Mouse (Mus musculus) hindbrain, embryonic 14.5 days (tissue): ENCODE data around the gene Zfp518a. TPM values are rescaled to one million over a fixed set of nuclear protein-coding genes. Genes with fewer than 3 reads are reported as not detected.

Experiments
- ATAC-seq: fragments of 200-750 bp; cut with Nextera tagmentation; 2 replicates; pipeline ENCODE4 v1.8.0; 2017; ENCODE audit warnings: moderate number of reproducible peaks, mild to moderate bottlenecking, moderate TSS enrichment, moderate library complexity; ENCODE audit not compliant: low FRiP score
- DNase-seq: peaks from one replicate; pipeline ENCODE4 v3.0.0-alpha.2; 2015; ENCODE audit warnings: low spot score
- H3K27ac ChIP-seq: fragments of 300-500 bp; sonication (generic); 2 replicates; pipeline ENCODE4 v1.5.1; 2014; ENCODE audit warnings: mild to moderate bottlenecking, moderate library complexity
- H3K27me3 ChIP-seq: fragments of 300-500 bp; sonication (generic); 2 replicates; pipeline ENCODE4 v1.6.1; 2014; ENCODE audit warnings: mild to moderate bottlenecking, low read length, mixed read lengths; ENCODE audit not compliant: control insufficient read depth, insufficient read depth
- H3K36me3 ChIP-seq: fragments of 300-500 bp; sonication (generic); replicated peaks from 2 replicates; pipeline ENCODE4 v1.6.1; 2014; ENCODE audit not compliant: control insufficient read depth, insufficient read depth
- H3K4me1 ChIP-seq: fragments of 300-500 bp; sonication (generic); replicated peaks from 2 replicates; pipeline ENCODE4 v1.6.1; 2014; ENCODE audit warnings: antibody characterized with exemption, low read length, mixed read lengths; ENCODE audit not compliant: control insufficient read depth, insufficient read depth
- H3K4me2 ChIP-seq: fragments of 300-500 bp; sonication (generic); replicated peaks from 2 replicates; pipeline ENCODE4 v1.6.1; 2014; ENCODE audit warnings: mild to moderate bottlenecking, moderate library complexity
- H3K4me3 ChIP-seq: fragments of 300-500 bp; sonication (generic); replicated peaks from 2 replicates; pipeline ENCODE4 v1.5.1; 2014; ENCODE audit warnings: mild to moderate bottlenecking, low read length
- H3K9ac ChIP-seq: fragments of 300-500 bp; sonication (generic); 2 replicates; pipeline ENCODE4 v1.6.1; 2014
- H3K9me3 ChIP-seq: fragments of 300-500 bp; sonication (generic); 2 replicates; pipeline ENCODE4 v1.6.1; 2016; ENCODE audit warnings: low read length; ENCODE audit not compliant: control insufficient read depth
- WGBS: fragments of 180-500 bp; shearing (Covaris S2); extraction: QIAGEN DNeasy Blood & Tissue Kit; methylation state at CpG from one replicate; pipeline ENCODE4 v1.1.7; 2014; 5-methylcytosine and 5-hydroxymethylcytosine counted together
- polyA plus RNA-seq: library from polyadenylated mRNA; unstranded; fragments of >200 nt; fragmentation: Nextera tagmentation; extraction: Ambion mirVana; gene quantifications from 2 replicates; pipeline ENCODE4 v1.2.1, GENCODE M21; 2014

The Zfp518a gene
- polyA plus RNA-seq, 1 experiment from 2014 or later = 9.8 TPM

DNA sequence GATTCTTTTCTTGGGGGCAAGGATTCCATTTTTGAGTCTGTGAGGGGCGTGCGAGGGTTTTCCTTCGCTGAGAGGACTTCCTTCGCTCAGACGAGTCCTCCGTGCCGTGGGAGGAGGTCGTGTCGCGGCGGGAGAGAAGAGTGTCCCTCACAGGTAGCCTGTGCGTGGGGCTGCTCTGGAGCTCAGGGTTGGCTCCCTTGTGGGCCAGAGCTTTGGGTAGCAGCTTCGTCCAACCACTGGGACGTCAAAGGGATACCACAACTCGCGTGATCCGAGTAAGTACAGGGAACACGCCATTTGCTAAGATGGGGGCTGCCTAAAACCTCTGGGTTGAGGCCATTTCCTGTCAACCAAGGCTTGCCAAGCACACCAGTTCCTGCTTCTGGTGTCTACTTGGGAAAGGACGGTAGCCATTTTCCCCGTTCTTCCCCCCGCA lies 416 bp upstream of the Zfp518a start:
- peaks cover 42% of the 10 kb centered on the region for H3K27me3 ChIP-seq
- peak overlapping the region; percentile 72 for H3K9ac ChIP-seq
- 47% methylated on average over 21 of the region's 21 CpGs for WGBS
- peaks cover 11% of the 10 kb centered on the region for H3K4me1 ChIP-seq
- peak overlapping the region; percentile 62 for H3K4me2 ChIP-seq
- peak overlapping the region; percentile 91 for H3K27ac ChIP-seq
- ATAC-seq = peak; percentile 57
- H3K9me3 ChIP-seq = 0 out of 2 replicates have a peak, but pooled peaks cover 4% of the 10 kb centered on the region
- 0 out of 2 replicates have a peak, but pooled peaks cover 5% of the 10 kb centered on the region for H3K36me3 ChIP-seq
- peak overlapping the region; percentile 64 for H3K4me3 ChIP-seq
- DNase-seq = no peak

DNA sequence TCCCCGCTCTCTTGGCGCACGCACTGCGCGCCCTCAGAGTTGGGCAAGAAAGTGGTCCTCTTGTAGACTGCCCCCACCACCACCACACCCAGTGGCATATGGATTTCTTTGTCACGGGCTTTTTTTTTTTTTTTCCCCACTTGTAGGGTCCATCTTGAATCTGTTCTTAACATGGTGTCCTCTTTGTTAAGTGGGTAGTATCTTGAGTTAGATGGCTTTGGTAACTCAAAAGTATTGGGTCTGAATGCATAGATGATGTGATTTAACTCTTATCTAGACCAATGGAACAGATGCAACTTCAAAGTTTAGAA lies 843 bp downstream of the Zfp518a start:
- Histone ChIP-seq H3K36me3 (0 out of 2 replicates have a peak, but pooled peaks cover 5% of the 10 kb centered on the region), H3K27ac (peak overlapping the region; percentile 91), H3K9me3 (0 out of 2 replicates have a peak, but pooled peaks cover 4% of the 10 kb centered on the region), H3K4me1 (peaks cover 11% of the 10 kb centered on the region), H3K4me2 (peak overlapping the region; percentile 62), H3K4me3 (peak overlapping the region; percentile 64), H3K27me3 (peaks cover 31% of the 10 kb centered on the region), H3K9ac (peak overlapping the region; percentile 72)
- WGBS = 1% methylated on average over 6 of the region's 6 CpGs
- ATAC-seq = no peak
- DNase-seq = peak; percentile 28

DNA sequence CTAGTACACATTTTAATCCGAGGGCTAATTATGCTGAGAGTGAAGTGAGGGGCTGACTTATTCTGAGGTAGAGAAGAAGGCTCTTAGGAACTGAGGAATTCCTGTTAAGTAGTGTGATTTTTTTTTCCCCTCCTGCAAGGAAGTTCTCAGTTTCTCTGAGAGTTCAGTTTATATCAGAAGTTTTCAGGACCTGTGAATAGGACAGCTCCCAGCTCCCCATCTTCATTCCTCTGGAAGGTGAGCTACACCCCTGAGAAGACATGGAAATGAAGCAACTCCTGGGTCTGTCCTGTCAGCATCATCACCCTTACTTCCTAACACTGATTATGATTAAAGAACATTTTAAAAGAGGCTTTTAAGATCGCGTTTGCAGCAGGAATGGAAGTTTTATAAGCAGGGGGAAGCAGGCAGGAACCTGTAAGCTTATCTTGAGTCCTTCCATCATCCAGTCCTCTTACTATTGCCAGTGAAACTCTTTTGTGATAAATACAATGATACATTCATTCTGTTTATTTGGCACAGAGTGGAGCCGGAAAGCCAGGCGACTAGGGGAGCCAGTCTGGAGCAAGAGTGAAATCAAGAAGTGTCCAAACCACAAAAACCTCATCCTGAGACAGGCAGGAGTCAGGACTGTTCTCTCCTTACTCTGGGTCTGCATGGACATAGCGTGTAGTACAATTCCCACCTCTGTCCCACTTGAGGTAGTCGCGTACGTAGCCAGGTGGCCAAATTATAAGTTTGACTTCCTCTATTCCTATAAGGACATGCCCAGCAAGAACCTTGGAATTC lies 37.3 kb downstream of the Zfp518a start:
- no peak for DNase-seq
- H3K4me3 ChIP-seq = no peak overlapping the region
- H3K4me2 ChIP-seq = no peak overlapping the region
- H3K27me3 ChIP-seq = no peaks in the 10 kb centered on the region
- H3K9ac ChIP-seq = no peak overlapping the region
- no peak overlapping the region for H3K27ac ChIP-seq
- no peaks in the 10 kb centered on the region for H3K36me3 ChIP-seq
- no peak for ATAC-seq
- no peaks in the 10 kb centered on the region for H3K9me3 ChIP-seq
- no peaks in the 10 kb centered on the region for H3K4me1 ChIP-seq
- WGBS = 69% methylated on average over 9 of the region's 9 CpGs

DNA sequence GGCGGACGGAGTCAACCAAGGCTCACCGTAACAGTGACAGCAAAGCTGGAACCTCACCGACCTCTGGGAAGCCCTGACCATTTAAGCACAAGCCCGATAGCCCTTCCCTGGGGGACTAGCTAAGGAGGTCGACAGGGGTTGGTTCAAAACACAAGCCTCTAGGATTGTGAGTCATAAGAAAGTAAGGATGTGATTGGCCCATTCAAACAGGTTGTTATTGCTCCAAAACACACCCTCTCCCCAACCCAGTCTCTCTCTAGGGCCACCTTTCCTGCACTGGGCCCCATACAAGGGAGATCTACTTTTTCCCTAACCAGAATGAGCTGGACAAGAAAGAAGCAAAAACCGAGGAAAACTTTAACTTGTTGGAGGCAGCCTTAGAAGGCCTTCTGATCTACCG lies 40.9 kb downstream of the Zfp518a start:
- Histone ChIP-seq H3K27me3 (no peaks in the 10 kb centered on the region), H3K9me3 (no peaks in the 10 kb centered on the region), H3K4me2 (no peak overlapping the region), H3K4me1 (no peaks in the 10 kb centered on the region), H3K4me3 (no peak overlapping the region), H3K9ac (no peak overlapping the region), H3K36me3 (no peaks in the 10 kb centered on the region), H3K27ac (no peak overlapping the region)
- no peak for ATAC-seq
- WGBS = 45% methylated on average over 8 of the region's 8 CpGs
- DNase-seq = no peak

DNA sequence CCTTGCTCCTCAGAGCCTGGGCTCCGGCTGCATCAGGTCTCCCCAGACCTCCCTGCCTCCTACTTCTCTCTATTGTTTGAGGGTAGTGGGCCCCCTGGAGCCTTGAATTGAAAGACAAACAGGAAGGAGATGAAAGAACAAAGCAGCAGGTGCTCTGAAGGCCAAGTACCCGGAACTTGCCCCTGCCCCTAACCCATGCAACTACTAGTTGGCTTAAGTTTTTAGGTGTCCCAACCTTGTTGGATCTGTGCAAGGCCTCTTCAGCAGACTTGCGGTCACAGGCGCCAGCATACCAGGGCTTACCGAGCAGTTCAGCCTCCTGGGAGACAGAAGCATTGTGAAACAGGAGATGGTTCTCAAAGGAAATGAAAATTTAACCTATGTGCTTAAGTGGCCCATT lies 41.5 kb downstream of the Zfp518a start:
- DNase-seq = no peak
- no peak for ATAC-seq
- no peaks in the 10 kb centered on the region for H3K36me3 ChIP-seq

DNA sequence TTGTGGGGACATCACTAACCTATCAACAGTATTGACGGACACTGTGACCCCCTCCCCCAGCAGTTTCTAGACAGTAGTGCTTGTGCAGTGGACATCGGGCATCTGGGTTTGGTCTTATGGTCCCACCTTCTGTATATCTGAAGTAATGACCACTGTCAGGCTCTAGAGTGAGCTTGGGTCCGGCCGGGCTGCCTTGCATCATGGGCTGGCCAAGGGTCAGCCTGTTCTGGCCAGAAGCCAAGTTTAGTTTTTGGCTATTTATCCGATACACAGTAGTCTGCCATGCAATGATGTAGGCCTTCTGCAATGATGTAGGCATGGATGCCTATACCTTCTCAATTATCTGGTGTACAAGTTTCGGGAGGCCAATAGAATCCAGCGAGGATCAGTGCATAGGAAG lies 49.0 kb downstream of the Zfp518a start:
- no peak for ATAC-seq
- H3K27ac ChIP-seq = no peak overlapping the region

More for the DNA sequence above, 41.5 kb downstream of the Zfp518a start:
- H3K27ac ChIP-seq = no peak overlapping the region
- no peak overlapping the region for H3K9ac ChIP-seq
- 29% methylated on average over 5 of the region's 5 CpGs for WGBS
- no peak overlapping the region for H3K4me3 ChIP-seq
- no peak overlapping the region for H3K4me2 ChIP-seq
- no peaks in the 10 kb centered on the region for H3K9me3 ChIP-seq
- H3K27me3 ChIP-seq = no peaks in the 10 kb centered on the region
- H3K4me1 ChIP-seq = no peaks in the 10 kb centered on the region

DNA sequence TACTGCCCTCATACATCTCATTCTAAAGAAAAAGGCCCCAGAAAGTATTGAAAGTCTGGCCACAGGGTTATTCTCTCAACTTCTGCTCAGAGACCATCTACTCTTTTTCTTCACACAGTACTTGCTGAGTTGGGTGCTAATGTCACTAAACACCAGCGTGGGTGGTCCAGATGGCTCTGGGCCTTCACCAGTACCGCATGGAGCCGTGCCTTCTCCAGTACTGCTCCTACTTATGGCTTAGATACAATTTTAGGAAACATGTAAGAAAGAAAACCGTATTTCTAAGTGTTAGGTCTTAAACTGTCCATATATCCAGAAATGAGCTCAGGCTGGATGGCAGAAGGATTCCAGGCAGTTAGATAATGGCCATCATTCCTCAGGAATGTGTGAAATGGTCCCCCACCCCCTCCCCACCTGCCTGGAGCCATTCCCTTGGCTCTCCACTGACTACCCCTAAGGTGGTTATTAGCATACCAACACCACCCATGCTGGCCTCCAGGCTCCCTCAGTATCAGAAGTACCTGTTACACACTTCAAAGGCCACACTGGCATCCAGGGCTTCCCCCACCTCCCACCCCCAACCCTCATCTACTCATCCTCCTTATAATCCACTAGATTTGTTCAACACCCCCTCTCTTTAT lies 52.6 kb downstream of the Zfp518a start:
- 92% methylated on average over 4 of the region's 4 CpGs for WGBS
- DNase-seq (no peak), ATAC-seq (no peak)
- Histone ChIP-seq H3K4me3 (no peak overlapping the region), H3K9ac (no peak overlapping the region), H3K4me2 (no peak overlapping the region), H3K27me3 (no peaks in the 10 kb centered on the region), H3K27ac (no peak overlapping the region), H3K9me3 (no peaks in the 10 kb centered on the region), H3K4me1 (no peaks in the 10 kb centered on the region), H3K36me3 (no peaks in the 10 kb centered on the region)

More for the DNA sequence above, 49.0 kb downstream of the Zfp518a start:
- Histone ChIP-seq H3K9ac (no peak overlapping the region), H3K36me3 (no peaks in the 10 kb centered on the region), H3K9me3 (no peaks in the 10 kb centered on the region), H3K4me3 (no peak overlapping the region), H3K27me3 (no peaks in the 10 kb centered on the region), H3K4me2 (no peak overlapping the region), H3K4me1 (no peaks in the 10 kb centered on the region)
- 94% methylated on average over 7 of the region's 7 CpGs for WGBS
- DNase-seq = no peak

DNA sequence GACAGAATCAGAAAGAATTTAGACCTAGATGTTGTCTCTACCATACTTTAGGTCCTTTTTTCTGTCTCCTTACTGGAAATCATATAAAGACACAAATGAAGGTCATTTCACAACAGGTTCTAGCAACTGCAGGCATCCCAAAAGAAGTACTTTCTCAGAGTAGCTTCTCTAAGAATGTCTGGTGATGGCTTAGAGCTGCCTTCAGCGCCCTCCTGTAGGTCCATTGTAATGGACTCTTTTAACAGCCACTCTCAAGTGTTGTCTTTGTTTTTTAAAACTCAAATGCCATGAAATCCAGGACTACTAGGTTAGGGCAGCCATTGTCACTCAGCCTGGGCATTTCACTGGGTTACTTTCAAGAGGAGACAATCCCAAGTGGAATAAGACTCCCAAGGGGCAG lies 64.5 kb downstream of the Zfp518a start:
- WGBS = 8% methylated on average over 1 of the region's 1 CpGs

DNA sequence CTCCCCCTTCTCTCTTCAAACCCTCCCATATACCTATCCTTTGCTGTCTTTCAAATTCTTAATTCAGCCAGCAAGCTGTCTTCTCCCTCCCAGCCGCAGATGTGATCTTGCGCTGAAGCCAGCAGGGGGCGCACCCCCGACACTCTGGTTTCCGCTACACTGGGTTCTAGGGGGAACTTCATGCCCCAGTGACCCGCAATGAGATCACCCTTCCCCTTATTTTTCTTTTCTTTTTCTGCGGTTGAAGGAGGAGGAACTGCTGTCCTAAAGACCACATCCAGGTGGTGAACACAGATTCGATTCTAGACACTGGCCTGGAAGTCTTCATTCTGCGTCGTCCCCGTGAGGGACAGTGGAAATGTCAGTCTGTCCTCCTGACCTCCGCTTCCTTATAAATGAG lies 68.5 kb downstream of the Zfp518a start:
- no peaks in the 10 kb centered on the region for H3K36me3 ChIP-seq
- no peaks in the 10 kb centered on the region for H3K27me3 ChIP-seq
- ATAC-seq (no peak), DNase-seq (peak; percentile 29)
- H3K4me3 ChIP-seq = no peak overlapping the region
- WGBS = 51% methylated on average over 12 of the region's 12 CpGs
- no peak overlapping the region for H3K4me2 ChIP-seq
- no peak overlapping the region for H3K27ac ChIP-seq
- H3K9me3 ChIP-seq = no peaks in the 10 kb centered on the region
- H3K9ac ChIP-seq = no peak overlapping the region
- no peaks in the 10 kb centered on the region for H3K4me1 ChIP-seq

More for the DNA sequence above, 64.5 kb downstream of the Zfp518a start:
- H3K27ac ChIP-seq = no peak overlapping the region
- H3K27me3 ChIP-seq = no peaks in the 10 kb centered on the region
- no peak overlapping the region for H3K4me3 ChIP-seq
- ATAC-seq = no peak
- H3K36me3 ChIP-seq = no peaks in the 10 kb centered on the region
- no peak overlapping the region for H3K4me2 ChIP-seq
- no peaks in the 10 kb centered on the region for H3K9me3 ChIP-seq
- no peak for DNase-seq
- H3K9ac ChIP-seq = no peak overlapping the region
- no peaks in the 10 kb centered on the region for H3K4me1 ChIP-seq
